Mouse (Mus musculus): ENCODE data around the gene Oaf. TPM values are rescaled to one million over a fixed set of nuclear protein-coding genes. Genes with fewer than 3 reads are reported as not detected.

Oaf gene
- total RNA-seq, 1 experiment, result 22.8 TPM

DNA sequence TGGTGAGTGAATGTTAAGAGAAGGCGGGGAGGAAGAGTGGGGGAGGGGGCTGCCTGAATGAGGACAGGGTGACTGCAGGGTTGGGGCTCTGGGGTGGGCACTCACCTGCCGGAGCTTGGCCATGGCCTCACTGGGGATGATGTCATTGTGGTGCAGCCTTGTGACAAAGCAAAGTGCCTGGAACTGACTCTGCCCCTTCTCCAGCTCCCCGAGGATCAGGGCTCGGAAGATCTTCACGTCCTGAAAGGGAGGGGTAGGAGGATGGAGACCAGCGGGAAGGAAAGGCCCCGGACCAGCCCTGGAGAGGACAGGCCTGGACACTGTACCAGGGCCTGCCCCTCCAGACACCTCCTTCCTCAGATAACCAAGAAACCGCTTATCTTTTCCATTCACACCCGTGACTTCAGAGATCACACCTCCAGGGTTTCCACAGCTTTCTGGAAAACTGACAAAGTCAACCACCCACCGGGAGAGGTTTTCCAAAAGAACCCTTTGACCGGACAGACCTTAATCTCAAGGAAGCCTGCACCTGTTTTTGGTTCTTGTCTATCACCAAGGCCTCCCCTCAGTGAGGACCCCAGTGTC lies 14.8 kb downstream of the Oaf start:
- in situ Hi-C loops (cut with MboI; ENCODE audit: low sequenced_read_pairs in 2 of 2, unreplicated experiment in 2 of 2), result no loop called here
- Histone ChIP-seq H3K36me3 (ENCODE audit: control insufficient read depth, insufficient read depth, low read length, poor library complexity, severe bottlenecking) (no peaks in the 10 kb centered on the region), H3K9ac (ENCODE audit: insufficient read depth, low read depth, low read length, poor library complexity, severe bottlenecking) (no peak overlapping the region), H3K9me3 (ENCODE audit: control insufficient read depth, insufficient read depth, low read depth, low read length) (no peaks in the 10 kb centered on the region), H3K4me3 (ENCODE audit: insufficient read depth in 1 of 2, low read depth in 1 of 2, low read length in 2 of 2, poor library complexity in 1 of 2, severe bottlenecking in 1 of 2) (no peak overlapping the region), H3K27ac (ENCODE audit: insufficient read depth, low read depth, low read length, poor library complexity, severe bottlenecking) (no peak overlapping the region), H3K4me1 (ENCODE audit: control insufficient read depth in 2 of 2, insufficient read depth in 2 of 2, low read length in 2 of 2, poor library complexity in 1 of 2) (peaks cover 0 to 9% of the 10 kb centered on the region in 2 experiments; a peak in 1 of 4 replicates)
- TF ChIP-seq MAFK (IDR thresholded peaks at IDR 0.05; ENCODE audit: insufficient read depth, low read depth, low read length) (no peak), HCFC1 (IDR thresholded peaks at IDR 0.05; ENCODE audit: borderline replicate concordance, insufficient read depth, low read length) (no peak), CHD2 (IDR thresholded peaks at IDR 0.05; ENCODE audit: low read depth, low read length) (no peak), ZNF384 (IDR thresholded peaks at IDR 0.05; ENCODE audit: low read depth, low read length) (no peak), ZC3H11A (IDR thresholded peaks at IDR 0.05; ENCODE audit: borderline replicate concordance, low read depth, low read length) (no peak)
- DNase-seq (ENCODE audit: low read depth, low spot score), result no peak

DNA sequence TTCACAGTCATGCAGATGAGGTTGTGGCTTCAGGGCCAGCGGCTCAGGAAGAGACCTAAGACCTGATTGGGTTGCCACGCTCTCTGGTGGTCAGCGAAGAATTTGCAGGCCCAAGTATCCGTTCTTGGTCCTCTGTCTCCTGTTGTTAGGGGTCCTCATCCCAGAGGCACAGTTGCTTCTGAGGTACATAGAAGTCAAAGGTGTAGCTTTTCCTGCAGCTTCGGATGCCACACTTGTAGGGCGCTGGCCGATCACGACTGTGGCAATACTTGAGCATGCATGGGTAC lies 17.3 kb downstream of the Oaf start:
- in situ Hi-C loops (cut with MboI; ENCODE audit: low sequenced_read_pairs in 2 of 2, unreplicated experiment in 2 of 2), result no loop called here
- H3K36me3 ChIP-seq (ENCODE audit: control insufficient read depth, insufficient read depth, low read length, poor library complexity, severe bottlenecking), result no peaks in the 10 kb centered on the region
- H3K4me1 ChIP-seq (ENCODE audit: control insufficient read depth in 2 of 2, insufficient read depth in 2 of 2, low read length in 2 of 2, poor library complexity in 1 of 2), result peaks cover 0 to 9% of the 10 kb centered on the region in 2 experiments; a peak in 1 of 4 replicates
- no peak for DNase-seq (ENCODE audit: low read depth, low spot score)
- H3K9ac ChIP-seq (ENCODE audit: insufficient read depth, low read depth, low read length, poor library complexity, severe bottlenecking), result peak overlapping the region; percentile 73; the same call in 1 of the 2 replicates
- H3K4me3 ChIP-seq (ENCODE audit: insufficient read depth in 1 of 2, low read depth in 1 of 2, low read length in 2 of 2, poor library complexity in 1 of 2, severe bottlenecking in 1 of 2), result peak overlapping the region in 1 of 2 experiments; percentile 15; a peak in 1 of 4 replicates
- no peaks in the 10 kb centered on the region for H3K9me3 ChIP-seq (ENCODE audit: control insufficient read depth, insufficient read depth, low read depth, low read length)
- no peak overlapping the region for H3K27ac ChIP-seq (ENCODE audit: insufficient read depth, low read depth, low read length, poor library complexity, severe bottlenecking)
- TF ChIP-seq MAFK (IDR thresholded peaks at IDR 0.05; ENCODE audit: insufficient read depth, low read depth, low read length) (no peak), HCFC1 (IDR thresholded peaks at IDR 0.05; ENCODE audit: borderline replicate concordance, insufficient read depth, low read length) (no peak), ZNF384 (IDR thresholded peaks at IDR 0.05; ENCODE audit: low read depth, low read length) (no peak), CHD2 (IDR thresholded peaks at IDR 0.05; ENCODE audit: low read depth, low read length) (no peak), ZC3H11A (IDR thresholded peaks at IDR 0.05; ENCODE audit: borderline replicate concordance, low read depth, low read length) (no peak)

GRCm38 (mm10) chr9:43221643-43222428 lies 17.9 kb downstream of the Oaf start:
- peak; percentile 94 for DNase-seq (ENCODE audit: low read depth, low spot score)
- in situ Hi-C loops (cut with MboI; ENCODE audit: low sequenced_read_pairs in 2 of 2, unreplicated experiment in 2 of 2), result no loop called here
- H3K4me3 ChIP-seq (ENCODE audit: insufficient read depth in 1 of 2, low read depth in 1 of 2, low read length in 2 of 2, poor library complexity in 1 of 2, severe bottlenecking in 1 of 2), result peak overlapping the region; percentile 32 to 47; a peak in 3 of 4 replicates
- H3K9me3 ChIP-seq (ENCODE audit: control insufficient read depth, insufficient read depth, low read depth, low read length), result no peaks in the 10 kb centered on the region
- TF ChIP-seq CHD2 (IDR thresholded peaks at IDR 0.05; ENCODE audit: low read depth, low read length) (no peak), MAFK (IDR thresholded peaks at IDR 0.05; ENCODE audit: insufficient read depth, low read depth, low read length) (no peak), HCFC1 (IDR thresholded peaks at IDR 0.05; ENCODE audit: borderline replicate concordance, insufficient read depth, low read length) (no peak), ZC3H11A (IDR thresholded peaks at IDR 0.05; ENCODE audit: borderline replicate concordance, low read depth, low read length) (peak; percentile 2; the same call in 1 of the 2 replicates), ZNF384 (IDR thresholded peaks at IDR 0.05; ENCODE audit: low read depth, low read length) (no peak)
- H3K4me1 ChIP-seq (ENCODE audit: control insufficient read depth in 2 of 2, insufficient read depth in 2 of 2, low read length in 2 of 2, poor library complexity in 1 of 2), result peaks cover 0 to 9% of the 10 kb centered on the region in 2 experiments; a peak in 1 of 4 replicates
- H3K9ac ChIP-seq (ENCODE audit: insufficient read depth, low read depth, low read length, poor library complexity, severe bottlenecking), result peak overlapping the region; percentile 73
- H3K36me3 ChIP-seq (ENCODE audit: control insufficient read depth, insufficient read depth, low read length, poor library complexity, severe bottlenecking), result no peaks in the 10 kb centered on the region
- no peak overlapping the region for H3K27ac ChIP-seq (ENCODE audit: insufficient read depth, low read depth, low read length, poor library complexity, severe bottlenecking)

GRCm38 (mm10) chr9:43210771-43211450 lies 28.8 kb downstream of the Oaf start:
- in situ Hi-C loops (cut with MboI; ENCODE audit: low sequenced_read_pairs in 2 of 2, unreplicated experiment in 2 of 2), result loop anchor here in 1 of 2 experiments (5.0 to 10.0 kb wide), 2 partner anchors 69 to 206 kb away; no protein-coding TSS in a partner anchor
- peak; percentile 69 for DNase-seq (ENCODE audit: low read depth, low spot score)
- Histone ChIP-seq H3K4me1 (ENCODE audit: control insufficient read depth in 2 of 2, insufficient read depth in 2 of 2, low read length in 2 of 2, poor library complexity in 1 of 2) (peaks cover 3 to 11% of the 10 kb centered on the region in 2 experiments; a peak in 3 of 4 replicates), H3K4me3 (ENCODE audit: insufficient read depth in 1 of 2, low read depth in 1 of 2, low read length in 2 of 2, poor library complexity in 1 of 2, severe bottlenecking in 1 of 2) (no peak overlapping the region), H3K36me3 (ENCODE audit: control insufficient read depth, insufficient read depth, low read length, poor library complexity, severe bottlenecking) (no peaks in the 10 kb centered on the region), H3K9ac (ENCODE audit: insufficient read depth, low read depth, low read length, poor library complexity, severe bottlenecking) (no peak overlapping the region), H3K27ac (ENCODE audit: insufficient read depth, low read depth, low read length, poor library complexity, severe bottlenecking) (no peak overlapping the region), H3K9me3 (ENCODE audit: control insufficient read depth, insufficient read depth, low read depth, low read length) (no peaks in the 10 kb centered on the region)
- TF ChIP-seq CHD2 (IDR thresholded peaks at IDR 0.05; ENCODE audit: low read depth, low read length) (no peak), ZC3H11A (IDR thresholded peaks at IDR 0.05; ENCODE audit: borderline replicate concordance, low read depth, low read length) (peak; percentile 94)
